ENCODE assay signal across 8 mouse cellular contexts in the genomic region with DNA sequence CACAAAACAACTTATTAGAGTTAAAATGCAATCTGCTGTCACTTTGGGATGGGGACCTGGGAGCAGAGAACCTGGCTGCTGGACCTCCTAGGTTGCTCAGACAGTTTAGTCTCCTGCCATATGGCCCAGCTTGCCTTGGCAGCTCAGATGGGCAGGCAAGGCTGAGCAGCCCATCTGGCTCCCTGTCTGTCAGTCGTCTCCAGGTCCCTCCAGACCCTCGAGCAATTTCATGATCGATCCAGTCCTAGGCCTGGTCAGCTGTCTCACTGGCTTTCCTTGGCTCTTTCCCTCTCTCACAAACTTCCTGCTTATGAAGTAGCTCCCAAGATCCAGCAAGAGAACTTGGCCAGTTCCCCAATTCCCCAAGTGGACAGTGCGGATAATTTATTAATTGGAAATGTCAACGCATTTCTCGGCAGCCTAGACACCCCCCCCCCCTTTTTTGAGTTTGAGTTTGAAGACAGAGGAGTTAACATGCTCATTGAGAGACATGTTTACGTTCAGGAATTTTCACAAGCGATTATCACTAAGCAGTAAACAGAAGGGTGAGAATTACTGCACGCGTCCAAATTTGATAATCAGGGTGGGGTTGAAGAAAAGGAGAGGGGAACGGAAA. TPM values are rescaled to one million over a fixed set of nuclear protein-coding genes. Genes with fewer than 3 reads are reported as not detected.
DNase-seq lines count a peak whose midpoint lies in the region; ATAC-seq and TF ChIP-seq lines count a peak whose summit lies in the region.

No protein-coding gene starts in this region.

- 2% methylated on average over 11 of the region's 11 CpGs for WGBS in hindbrain, embryonic 13.5 days
- 3% methylated on average over 11 of the region's 11 CpGs for WGBS in midbrain, embryonic 16.5 days

- no peak for DNase-seq in left cerebral cortex, adult 2 months (ENCODE audit: extremely low spot score in 1 of 2, low spot score in 2 of 2)
- DNase-seq in left cerebral cortex, adult 9 months (ENCODE audit: low spot score in 2 of 2) = no peak
- DNase-seq in cerebellum, adult 9-10 months = peak; percentile 42
- DNase-seq in right cerebral cortex, postnatal 36 days (ENCODE audit: low spot score in 2 of 2) = no peak
- DNase-seq in right cerebral cortex, postnatal 4 days = no peak
- no peak for DNase-seq in lung, postnatal 36 days

- no peak overlapping the region for H3K27ac ChIP-seq in left cerebral cortex, adult 2 months
- no peak overlapping the region for H3K27ac ChIP-seq in hindbrain, embryonic 13.5 days
- no peak overlapping the region for H3K27ac ChIP-seq in midbrain, embryonic 16.5 days (ENCODE audit: low read length)

- peak overlapping the region; percentile 52; the same call in 1 of the 2 replicates for H3K4me3 ChIP-seq in left cerebral cortex, adult 2 months
- H3K4me3 ChIP-seq in hindbrain, embryonic 13.5 days = peak overlapping the region; percentile 58
- peak overlapping the region; percentile 54 for H3K4me3 ChIP-seq in midbrain, embryonic 16.5 days (ENCODE audit: low read depth, low read length)

- H3K9me3 ChIP-seq in hindbrain, embryonic 13.5 days = no peaks in the 10 kb centered on the region
- H3K9me3 ChIP-seq in midbrain, embryonic 16.5 days (replicated peaks; ENCODE audit: control insufficient read depth, low read length, poor library complexity, severe bottlenecking) = no peaks in the 10 kb centered on the region

- H3K27me3 ChIP-seq in hindbrain, embryonic 13.5 days = peaks cover 49% of the 10 kb centered on the region
- peaks cover 21% of the 10 kb centered on the region for H3K27me3 ChIP-seq in midbrain, embryonic 16.5 days (ENCODE audit: control insufficient read depth, insufficient read depth, low read depth, low read length)

- peak overlapping the region; percentile 97 for H3K4me2 ChIP-seq in hindbrain, embryonic 13.5 days
- H3K4me2 ChIP-seq in midbrain, embryonic 16.5 days (ENCODE audit: low read length) = peak overlapping the region; percentile 99

- peaks cover 21% of the 10 kb centered on the region for H3K4me1 ChIP-seq in hindbrain, embryonic 13.5 days (replicated peaks)
- peaks cover 17% of the 10 kb centered on the region for H3K4me1 ChIP-seq in midbrain, embryonic 16.5 days (ENCODE audit: control insufficient read depth, insufficient read depth, low read length)

- TF ChIP-seq CTCF in left cerebral cortex, adult 2 months (IDR thresholded peaks at IDR 0.05) = no peak

- peak overlapping the region; percentile 75 for H3K9ac ChIP-seq in hindbrain, embryonic 13.5 days
- H3K9ac ChIP-seq in midbrain, embryonic 16.5 days (ENCODE audit: low read depth, low read length) = peak overlapping the region; percentile 59

- intact Hi-C loops in left cerebral cortex, adult 2 months (cut with DNase I) = no loop called here

- ATAC-seq in hindbrain, embryonic 13.5 days (ENCODE audit: low FRiP score) = no peak
- ATAC-seq in midbrain, embryonic 16.5 days = no peak

- no peaks in the 10 kb centered on the region for H3K36me3 ChIP-seq in hindbrain, embryonic 13.5 days
- no peaks in the 10 kb centered on the region for H3K36me3 ChIP-seq in midbrain, embryonic 16.5 days (ENCODE audit: control insufficient read depth, insufficient read depth, low read length)

RNA-seq across cellular contexts. Expression of a gene that starts 0.5 kb away (rescaled TPM):
- total RNA-seq in left cerebral cortex, adult 2 months (2021) = under 1 TPM in 1 of 2 experiments, not detected in 1; 0.29 TPM
- 0.35 and 0.86 TPM in 2 replicates for polyA plus RNA-seq in hindbrain, embryonic 13.5 days (2015; fragmentation: Nextera tagmentation; extraction: Ambion mirVana)
- 0.51 and 0.55 TPM in 2 replicates for polyA plus RNA-seq in midbrain, embryonic 16.5 days (2015; fragmentation: Nextera tagmentation; extraction: Ambion mirVana)

RNA-seq across cellular contexts. Expression of a gene that starts 11.8 kb away (rescaled TPM):
- total RNA-seq in left cerebral cortex, adult 2 months (2021) = 1 to 10 TPM; 8.1 to 8.5 TPM
- 78.5 and 78.6 TPM in 2 replicates for polyA plus RNA-seq in hindbrain, embryonic 13.5 days (2015; fragmentation: Nextera tagmentation; extraction: Ambion mirVana)
- polyA plus RNA-seq in midbrain, embryonic 16.5 days (2015; fragmentation: Nextera tagmentation; extraction: Ambion mirVana) = 38.4 and 40.5 TPM in 2 replicates

RNA-seq across cellular contexts. Expression of a gene that starts 40.7 kb away (rescaled TPM):
- total RNA-seq in left cerebral cortex, adult 2 months (2021) = under 1 TPM; 0.36 to 0.37 TPM
- polyA plus RNA-seq in hindbrain, embryonic 13.5 days (2015; fragmentation: Nextera tagmentation; extraction: Ambion mirVana) = 0.60 and 1.6 TPM in 2 replicates
- polyA plus RNA-seq in midbrain, embryonic 16.5 days (2015; fragmentation: Nextera tagmentation; extraction: Ambion mirVana) = 0.53 and 0.57 TPM in 2 replicates

RNA-seq across cellular contexts. Expression of a gene that starts 46.8 kb away (rescaled TPM):
- total RNA-seq in left cerebral cortex, adult 2 months (2021) = 1 to 10 TPM; 1.5 to 2.0 TPM
- 0.91 and 3.0 TPM in 2 replicates for polyA plus RNA-seq in hindbrain, embryonic 13.5 days (2015; fragmentation: Nextera tagmentation; extraction: Ambion mirVana)
- 1.2 and 1.5 TPM in 2 replicates for polyA plus RNA-seq in midbrain, embryonic 16.5 days (2015; fragmentation: Nextera tagmentation; extraction: Ambion mirVana)
